Mouse (Mus musculus): Measurements from ENCODE around the gene Racgap1.
A peak's percentile ranks its signal among the peaks of the same experiment; 100 is the strongest.

The Racgap1 gene

GRCm38 (mm10) chr15:99614273-99614672 lies 37.2 kb downstream of the Racgap1 start:
- DNase-seq = no peak

- no peak for DNase-seq
These were observed 39.9 kb downstream of the Racgap1 start for GRCm38 (mm10) chr15:99611563-99611962.

GRCm38 (mm10) chr15:99608382-99609125 lies 42.9 kb downstream of the Racgap1 start:
- DNase-seq = no peak

- no peak for DNase-seq
These were observed 43.9 kb downstream of the Racgap1 start for GRCm38 (mm10) chr15:99607388-99608113.

- no peak for DNase-seq
These were observed 44.9 kb downstream of the Racgap1 start for GRCm38 (mm10) chr15:99606515-99606914.

- no peak for DNase-seq
These were observed 45.9 kb downstream of the Racgap1 start for GRCm38 (mm10) chr15:99605595-99605994.

GRCm38 (mm10) chr15:99603216-99603615 lies 48.2 kb downstream of the Racgap1 start:
- no peak for DNase-seq

- no peak for DNase-seq
These were observed 49.1 kb downstream of the Racgap1 start for GRCm38 (mm10) chr15:99602206-99602820.

GRCm38 (mm10) chr15:99601823-99602120 lies 49.7 kb downstream of the Racgap1 start:
- no peak for DNase-seq

- DNase-seq = no peak
These were observed 50.3 kb downstream of the Racgap1 start, which contains the start of gene Aqp6 for GRCm38 (mm10) chr15:99600986-99601822. Gene Aqp6, plus strand, starts transcription at chr15:99601400.

GRCm38 (mm10) chr15:99599245-99600070 lies 52.0 kb downstream of the Racgap1 start:
- no peak for DNase-seq

GRCm38 (mm10) chr15:99597596-99597995 lies 53.9 kb downstream of the Racgap1 start:
- no peak for DNase-seq

GRCm38 (mm10) chr15:99596841-99597240 lies 54.6 kb downstream of the Racgap1 start:
- DNase-seq = no peak

- peak; percentile 89 for DNase-seq
These were observed 55.3 kb downstream of the Racgap1 start for GRCm38 (mm10) chr15:99596056-99596687.

GRCm38 (mm10) chr15:99594951-99595350 lies 56.5 kb downstream of the Racgap1 start:
- DNase-seq = peak; percentile 81

GRCm38 (mm10) chr15:99592877-99593276 lies 58.6 kb downstream of the Racgap1 start:
- no peak for DNase-seq

- peak; percentile 74 for DNase-seq
These were observed 59.3 kb downstream of the Racgap1 start for GRCm38 (mm10) chr15:99592177-99592576.

GRCm38 (mm10) chr15:99590429-99591084 lies 60.9 kb downstream of the Racgap1 start, which contains the start of gene Aqp5:
Gene Aqp5, plus strand, starts transcription at chr15:99590782.
- DNase-seq = peak; percentile 64

- peak; percentile 62 for DNase-seq
These were observed 61.8 kb downstream of the Racgap1 start for GRCm38 (mm10) chr15:99589704-99590103.

- DNase-seq = peak; percentile 50
These were observed 62.2 kb downstream of the Racgap1 start for GRCm38 (mm10) chr15:99589237-99589636.

- DNase-seq = no peak
These were observed 64.9 kb downstream of the Racgap1 start for GRCm38 (mm10) chr15:99586525-99586924.
